Mouse (Mus musculus): ENCODE results near the gene Apol7e.
"Not testable (repeated sequence)": the region's sequence is repeated elsewhere in the genome, so short reads cannot be mapped to it uniquely, and the experiment has no call there.

Gene Apol7e

GRCm38 (mm10) chr15:77698656-77699055 lies at the start of gene Apol7e:
Gene Apol7e (plus strand): TSS chr15:77698857.
- not testable (repeated sequence) for DNase-seq

DNA sequence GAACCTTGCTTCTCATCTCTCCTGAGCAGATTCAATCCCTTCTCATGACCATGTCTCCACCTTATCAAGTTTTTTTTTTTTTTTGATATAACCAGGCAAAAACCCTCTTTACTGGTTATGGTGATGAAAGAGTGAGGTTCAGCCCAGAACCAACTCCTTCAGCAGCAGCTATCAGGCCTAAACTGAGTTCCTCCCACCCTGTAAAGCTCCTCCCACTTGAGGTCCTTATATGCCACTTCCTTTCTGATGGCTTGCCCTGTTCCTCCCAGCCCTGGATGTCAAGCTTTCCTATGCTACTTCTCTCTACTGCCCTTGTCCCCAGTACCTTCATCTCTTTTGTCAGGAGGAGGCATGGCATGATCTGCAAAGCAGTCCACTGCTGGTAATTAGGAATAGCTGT lies 47.5 kb upstream of the Apol7e start:
- not testable (repeated sequence) for DNase-seq

GRCm38 (mm10) chr15:77659773-77660172 lies 38.9 kb upstream of the Apol7e start:
- DNase-seq, result not testable (repeated sequence)

DNA sequence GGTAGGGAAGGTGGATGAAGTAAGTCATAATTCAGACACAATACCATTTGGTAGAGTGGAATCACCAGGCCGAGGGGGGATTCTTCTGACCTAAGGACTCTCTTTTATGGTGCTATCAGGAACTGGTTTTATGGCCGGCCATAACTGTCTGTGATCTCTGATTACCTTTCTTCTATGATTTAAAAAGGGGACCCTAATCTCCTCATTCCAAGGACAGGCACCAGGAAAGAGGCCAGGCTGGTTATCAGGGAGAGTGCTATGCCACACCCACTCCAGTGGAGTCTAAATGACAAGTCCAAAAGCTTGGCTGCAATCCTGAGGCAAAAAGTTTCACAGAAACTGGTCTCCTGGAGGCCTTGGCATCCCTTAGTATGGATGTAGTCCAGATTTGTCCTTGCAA lies 36.8 kb upstream of the Apol7e start:
- not testable (repeated sequence) for DNase-seq

- DNase-seq, result not testable (repeated sequence)
These were observed 24.6 kb upstream of the Apol7e start for GRCm38 (mm10) chr15:77674081-77674480.

- not testable (repeated sequence) for DNase-seq
These were observed 14.7 kb upstream of the Apol7e start for GRCm38 (mm10) chr15:77683944-77684343.

GRCm38 (mm10) chr15:77691532-77692311 lies 6.9 kb upstream of the Apol7e start:
- not testable (repeated sequence) for DNase-seq

GRCm38 (mm10) chr15:77694687-77695295 lies 3.9 kb upstream of the Apol7e start:
- DNase-seq, result not testable (repeated sequence)

DNA sequence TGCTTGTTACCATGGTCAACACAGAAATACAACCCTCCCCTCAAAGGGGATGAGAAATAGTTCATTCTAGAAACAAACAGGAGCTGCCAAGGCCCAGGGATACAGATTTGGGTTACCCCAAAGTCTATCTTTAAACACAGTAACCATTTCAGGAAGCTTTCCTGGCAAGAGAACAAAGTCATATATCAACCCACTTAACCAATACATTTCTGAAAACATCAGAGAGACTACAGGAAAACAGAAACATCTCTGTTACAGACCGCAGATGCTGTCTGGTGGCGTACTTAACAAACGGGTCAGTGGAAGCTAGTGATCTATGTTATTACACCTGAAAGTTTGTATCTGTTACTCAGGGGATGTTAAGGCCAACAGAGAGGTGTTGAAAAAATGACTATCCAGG lies 6.6 kb downstream of the Apol7e start:
- not testable (repeated sequence) for DNase-seq

DNA sequence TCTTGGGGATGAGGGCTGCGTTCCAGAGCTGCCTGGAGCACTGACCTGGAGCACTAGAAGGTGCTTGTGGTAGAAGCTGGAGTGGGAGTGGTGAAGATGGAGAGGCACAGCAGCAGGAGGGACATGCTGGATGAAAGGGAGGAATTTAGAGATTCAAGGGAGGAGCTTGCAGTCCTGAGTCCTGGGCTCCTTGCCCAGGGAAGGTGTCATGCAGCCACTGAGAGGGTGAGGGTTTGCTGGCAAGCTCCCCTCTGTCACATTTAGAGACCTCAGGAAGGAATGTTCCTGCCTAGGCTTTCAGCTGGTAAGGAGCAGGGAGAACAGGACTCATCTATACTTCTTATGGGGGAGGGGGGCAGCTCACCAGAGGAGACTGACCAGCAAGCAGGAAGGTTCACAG lies 10.3 kb downstream of the Apol7e start:
- not testable (repeated sequence) for DNase-seq

- DNase-seq, result not testable (repeated sequence)
These were observed 19.6 kb downstream of the Apol7e start for GRCm38 (mm10) chr15:77718240-77718639.

- DNase-seq, result not testable (repeated sequence)
These were observed 22.9 kb downstream of the Apol7e start for GRCm38 (mm10) chr15:77721509-77721908.

DNA sequence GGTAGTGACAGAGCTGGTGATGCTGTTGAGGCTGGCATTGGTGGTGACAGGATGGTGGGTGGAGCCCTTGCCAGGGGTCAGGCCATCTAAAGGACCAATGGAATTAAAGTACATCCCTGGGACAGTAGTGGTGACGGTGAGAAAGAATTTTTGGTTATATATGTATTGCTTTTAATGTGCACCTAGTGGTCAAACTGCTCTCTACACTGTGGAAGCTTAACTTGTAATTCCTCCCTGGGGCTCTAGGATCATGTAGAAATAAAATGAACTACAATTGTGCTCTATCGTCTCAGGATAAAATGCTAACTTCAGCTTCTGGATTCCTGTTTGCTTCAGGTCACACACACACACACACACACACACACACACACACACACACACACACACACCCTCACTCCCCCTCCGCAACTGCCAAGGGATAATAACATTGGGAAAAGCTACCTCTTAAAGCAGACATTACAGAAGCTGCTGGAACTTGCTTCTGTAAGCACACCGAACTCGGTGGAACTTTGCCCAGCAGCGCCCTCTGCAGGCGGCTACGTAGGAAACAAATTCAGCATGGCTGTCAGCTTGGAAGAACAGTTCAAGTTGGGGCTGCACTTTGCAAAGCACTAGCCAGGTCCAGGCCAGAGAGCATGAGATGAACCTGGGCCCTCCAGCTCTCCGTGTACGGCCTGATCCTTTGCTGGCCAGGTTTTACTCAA lies 25.7 kb downstream of the Apol7e start:
- not testable (repeated sequence) for DNase-seq

- DNase-seq, result not testable (repeated sequence)
These were observed 26.9 kb downstream of the Apol7e start for GRCm38 (mm10) chr15:77725393-77726020.

DNA sequence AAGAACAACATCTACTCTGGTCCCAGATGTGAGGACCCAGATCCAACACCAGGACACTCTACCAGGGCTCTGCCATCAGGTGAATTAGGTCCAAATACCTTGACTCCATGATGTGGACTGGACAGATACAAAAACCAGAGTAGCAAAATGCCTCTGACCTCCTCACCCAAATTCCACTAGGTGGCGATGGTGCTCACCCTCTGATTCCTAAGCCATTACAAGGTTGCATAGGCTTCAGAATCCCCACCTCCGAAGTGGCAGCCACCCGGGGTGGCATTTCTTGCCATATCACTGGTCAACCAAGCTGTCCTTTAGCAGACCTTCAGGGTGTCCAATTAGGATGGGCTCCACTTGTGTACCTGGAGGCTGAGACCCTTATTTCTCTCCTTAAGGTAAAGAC lies 28.5 kb downstream of the Apol7e start:
- not testable (repeated sequence) for DNase-seq

GRCm38 (mm10) chr15:77727745-77728144 lies 29.1 kb downstream of the Apol7e start:
- DNase-seq, result not testable (repeated sequence)

DNA sequence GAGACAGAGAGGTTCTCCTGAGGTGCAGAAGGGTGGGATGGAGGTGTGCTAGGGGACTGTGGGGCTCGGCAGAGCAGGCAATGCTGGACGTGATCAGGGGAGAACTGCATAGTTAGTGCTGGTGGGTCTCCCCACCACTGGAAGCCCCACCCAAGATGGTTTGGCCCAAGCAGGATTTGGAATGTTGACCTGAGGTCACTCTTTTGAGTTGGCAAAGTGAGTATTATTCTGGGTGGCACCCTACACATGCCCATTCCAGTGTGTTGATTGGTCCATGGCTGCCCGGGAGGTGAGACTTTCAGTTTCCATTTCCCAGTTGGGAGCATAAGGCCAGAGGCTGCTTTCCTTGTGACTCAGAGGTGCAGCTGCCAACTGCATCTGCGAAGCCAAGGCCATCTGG lies 30.1 kb downstream of the Apol7e start, which contains the start of gene Apol9b:
Gene Apol9b (plus strand): TSS at position 301 of the 400 bp plus-strand sequence.
- not testable (repeated sequence) for DNase-seq

DNA sequence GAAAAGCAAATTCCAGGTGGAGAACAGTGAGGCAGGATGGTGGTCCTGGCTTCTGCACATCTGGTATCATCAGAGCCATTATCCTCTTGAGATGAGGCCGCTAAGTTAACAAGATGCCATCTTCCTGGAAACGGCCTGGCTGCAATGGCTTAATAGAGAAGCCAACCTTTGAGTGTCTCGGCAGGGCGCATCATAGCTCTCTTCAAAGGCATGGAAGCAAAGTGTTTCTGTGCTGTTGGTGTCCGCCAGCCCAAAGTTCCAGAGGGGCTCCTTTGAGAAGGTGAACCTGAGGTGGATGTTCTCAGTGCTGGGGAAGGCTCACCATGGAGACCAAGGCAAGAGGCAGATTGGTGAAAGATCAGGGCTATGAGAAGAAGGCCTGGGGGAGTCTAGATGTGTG lies 32.9 kb downstream of the Apol7e start:
- DNase-seq, result no peak

DNA sequence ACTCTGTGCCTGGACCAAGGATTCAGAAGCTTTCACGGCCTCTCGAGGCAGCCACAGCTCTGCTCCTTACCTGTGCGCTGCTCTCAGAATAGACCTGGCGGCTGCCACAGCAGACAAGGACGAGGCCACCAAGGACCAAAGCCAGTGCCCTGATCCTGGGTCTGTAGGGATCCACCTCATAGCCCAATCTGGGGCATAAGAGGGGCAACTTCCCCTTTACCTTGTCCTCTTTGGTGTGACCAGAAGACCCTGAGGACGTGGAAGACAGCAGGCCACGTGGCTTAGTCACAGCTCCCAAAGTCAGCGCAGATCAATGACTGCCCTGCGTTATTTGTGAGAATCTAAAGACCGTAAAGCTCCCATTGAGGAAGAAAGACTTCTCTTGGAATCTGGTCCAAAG lies 34.2 kb downstream of the Apol7e start:
- not testable (repeated sequence) for DNase-seq

DNA sequence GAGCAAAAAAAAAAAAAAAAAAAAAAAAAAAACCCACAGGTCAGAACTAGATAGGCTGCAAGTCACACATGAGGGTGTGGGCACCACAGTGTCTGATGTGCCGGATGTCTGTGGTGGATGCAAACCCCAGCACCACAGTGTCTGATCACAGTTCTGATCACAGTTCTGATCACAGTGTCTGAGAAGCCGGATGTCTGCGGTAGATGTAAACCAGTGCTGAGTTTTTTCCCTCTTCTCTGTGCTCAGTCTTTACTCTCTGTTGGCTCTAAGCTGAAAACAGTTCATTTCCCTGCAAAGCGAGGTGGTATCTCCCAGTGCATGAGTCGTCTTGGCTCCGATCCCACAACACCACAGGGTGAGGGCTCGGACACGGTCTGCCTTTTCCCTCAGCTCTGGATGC lies 34.7 kb downstream of the Apol7e start:
- not testable (repeated sequence) for DNase-seq

DNA sequence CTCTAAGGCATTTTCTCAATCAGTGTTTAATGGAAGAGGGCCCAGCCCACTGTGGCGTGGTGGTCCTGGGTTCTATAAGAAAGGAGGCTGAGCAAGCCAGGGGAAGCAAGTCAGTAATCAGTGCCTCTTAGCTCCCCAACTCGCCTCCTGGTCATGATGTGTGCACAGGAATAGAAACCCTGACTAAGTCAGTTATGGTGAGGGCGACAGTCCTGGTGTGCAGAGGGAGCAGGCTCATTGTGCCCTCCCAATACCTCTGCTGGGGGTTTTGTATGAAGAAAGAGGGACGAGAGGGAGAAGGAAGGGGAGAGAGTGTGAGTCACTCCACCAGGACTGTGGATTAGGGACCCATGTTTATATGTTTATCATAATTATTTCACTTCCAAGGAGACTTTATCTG lies 35.2 kb downstream of the Apol7e start:
- DNase-seq, result not testable (repeated sequence)

DNA sequence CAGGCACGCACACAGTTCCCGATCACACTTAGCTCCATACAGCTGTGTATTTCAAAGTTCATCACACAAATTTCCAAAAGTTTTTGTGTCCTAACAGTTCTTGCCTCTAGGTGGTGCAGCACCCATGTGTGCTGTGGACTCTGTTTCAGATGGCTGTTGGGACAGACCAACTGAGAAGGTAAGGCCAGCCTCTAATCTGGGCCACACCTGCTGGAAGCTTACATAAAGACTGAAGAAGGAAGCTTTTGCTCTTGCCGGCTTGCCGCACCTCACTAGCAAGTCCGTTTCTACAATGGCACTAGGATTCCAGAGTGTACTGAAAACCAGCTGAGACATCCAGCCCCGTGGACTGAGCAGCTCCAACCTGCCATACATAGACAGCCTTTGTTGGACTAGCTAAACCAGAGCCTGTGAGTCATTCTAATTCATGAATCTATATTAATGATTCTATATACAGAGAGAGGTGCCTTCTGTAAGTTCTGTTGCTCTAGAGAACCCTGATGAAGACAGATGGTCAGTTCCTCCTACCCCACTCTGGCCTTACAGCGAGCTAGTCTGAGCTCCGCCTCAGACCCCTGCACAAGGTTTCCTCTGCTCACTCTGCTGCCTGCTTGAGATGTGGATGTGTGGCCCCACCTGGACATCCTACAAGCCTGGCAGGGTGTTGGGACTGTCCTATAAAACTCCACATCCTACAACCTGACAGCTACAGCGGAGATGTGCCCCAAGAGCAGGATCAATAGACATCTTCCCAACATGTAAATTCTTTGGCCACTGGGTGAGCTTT lies 42.0 kb downstream of the Apol7e start:
- no peak for DNase-seq
